Mouse (Mus musculus): ENCODE measurements around the gene 2010111I01Rik. TPM values are rescaled to one million over a fixed set of nuclear protein-coding genes. Genes with fewer than 3 reads are reported as not detected.
A peak's percentile ranks its signal among the peaks of the same experiment; 100 is the strongest.
"Not testable (repeated sequence)": the region's sequence is repeated elsewhere in the genome, so short reads cannot be mapped to it uniquely, and the experiment has no call there.

Gene 2010111I01Rik
- polyA plus RNA-seq, 1 experiment from 2014 or later, result 52.6 TPM

- Histone ChIP-seq H3K9me3 (no peaks in the 10 kb centered on the region), H3K4me3 (no peak overlapping the region), H3K4me1 (0 out of 2 replicates have a peak, but pooled peaks cover 5% of the 10 kb centered on the region), H3K36me3 (no peaks in the 10 kb centered on the region), H3K27me3 (ENCODE audit: insufficient read depth, poor library complexity, severe bottlenecking) (no peaks in the 10 kb centered on the region), H3K27ac (no peak overlapping the region)
- 66% methylated on average over 11 of the region's 11 CpGs for WGBS
- no peak for DNase-seq (ENCODE audit: low spot score)
These were observed 6.0 kb downstream of the 2010111I01Rik start for GRCm38 (mm10) chr13:62970515-62971269.

GRCm38 (mm10) chr13:62972403-62972802, 7.7 kb downstream of the 2010111I01Rik start:
- no peaks in the 10 kb centered on the region for H3K36me3 ChIP-seq
- no peak overlapping the region for H3K27ac ChIP-seq
- no peak overlapping the region for H3K4me3 ChIP-seq
- 0 out of 2 replicates have a peak, but pooled peaks cover 3% of the 10 kb centered on the region for H3K4me1 ChIP-seq
- DNase-seq (ENCODE audit: low spot score), result peak; percentile 52
- 81% methylated on average over 3 of the region's 3 CpGs for whole genome bisulfite sequencing
- H3K9me3 ChIP-seq, result no peaks in the 10 kb centered on the region
- H3K27me3 ChIP-seq (ENCODE audit: insufficient read depth, poor library complexity, severe bottlenecking), result no peaks in the 10 kb centered on the region

DNA sequence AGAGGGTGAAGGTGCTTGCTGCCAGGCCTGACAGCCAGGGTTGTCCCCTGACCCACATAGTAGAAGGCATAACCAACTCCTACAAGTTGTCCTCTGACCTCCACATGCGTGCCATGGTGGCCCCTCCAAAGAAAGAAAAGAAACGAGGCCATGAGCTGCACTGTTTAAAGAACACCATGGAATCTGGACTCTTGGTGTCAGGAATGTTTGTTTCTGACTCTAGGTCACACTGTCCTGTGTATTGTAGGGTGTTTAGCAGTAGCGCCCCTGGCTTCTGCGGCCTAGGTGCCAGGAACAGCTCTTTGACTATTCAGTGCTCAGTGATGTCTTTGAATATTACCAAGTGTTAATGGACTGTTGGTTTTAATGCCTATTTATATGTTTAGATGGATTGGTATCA, 8.4 kb downstream of the 2010111I01Rik start:
- peak; percentile 33 for DNase-seq (ENCODE audit: low spot score)
- 0 out of 2 replicates have a peak, but pooled peaks cover 6% of the 10 kb centered on the region for H3K4me1 ChIP-seq
- no peak overlapping the region for H3K27ac ChIP-seq
- no peak overlapping the region for H3K4me3 ChIP-seq
- no peaks in the 10 kb centered on the region for H3K27me3 ChIP-seq (ENCODE audit: insufficient read depth, poor library complexity, severe bottlenecking)
- H3K9me3 ChIP-seq, result no peaks in the 10 kb centered on the region
- H3K36me3 ChIP-seq, result no peaks in the 10 kb centered on the region
- WGBS, result 75% methylated on average over 4 of the region's 4 CpGs

DNA sequence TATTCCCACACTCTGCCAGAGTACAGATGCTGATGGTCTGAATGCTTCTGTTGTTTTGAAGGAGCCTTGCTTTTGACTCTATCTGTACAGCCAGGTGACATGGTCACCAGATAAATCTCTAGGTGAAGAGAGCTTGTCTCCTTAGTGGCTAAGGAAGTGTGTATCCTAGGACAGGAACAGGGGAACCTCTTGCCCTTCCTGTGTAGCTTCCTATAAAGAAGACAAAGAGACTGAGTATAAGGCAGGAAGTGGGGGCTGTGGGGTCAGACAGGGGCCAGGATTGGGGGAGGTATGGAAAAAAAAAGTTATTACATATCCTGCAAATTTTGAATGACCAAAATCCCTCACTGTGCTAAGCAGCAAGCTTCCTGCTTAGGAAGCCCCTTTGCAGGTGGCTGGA, 13.4 kb downstream of the 2010111I01Rik start:
- H3K9me3 ChIP-seq, result no peaks in the 10 kb centered on the region
- peak overlapping the region; percentile 36 for H3K27ac ChIP-seq
- no peaks in the 10 kb centered on the region for H3K27me3 ChIP-seq (ENCODE audit: insufficient read depth, poor library complexity, severe bottlenecking)
- no peaks in the 10 kb centered on the region for H3K36me3 ChIP-seq
- H3K4me3 ChIP-seq, result no peak overlapping the region
- DNase-seq (ENCODE audit: low spot score), result no peak
- 0 out of 2 replicates have a peak, but pooled peaks cover 8% of the 10 kb centered on the region for H3K4me1 ChIP-seq

DNA sequence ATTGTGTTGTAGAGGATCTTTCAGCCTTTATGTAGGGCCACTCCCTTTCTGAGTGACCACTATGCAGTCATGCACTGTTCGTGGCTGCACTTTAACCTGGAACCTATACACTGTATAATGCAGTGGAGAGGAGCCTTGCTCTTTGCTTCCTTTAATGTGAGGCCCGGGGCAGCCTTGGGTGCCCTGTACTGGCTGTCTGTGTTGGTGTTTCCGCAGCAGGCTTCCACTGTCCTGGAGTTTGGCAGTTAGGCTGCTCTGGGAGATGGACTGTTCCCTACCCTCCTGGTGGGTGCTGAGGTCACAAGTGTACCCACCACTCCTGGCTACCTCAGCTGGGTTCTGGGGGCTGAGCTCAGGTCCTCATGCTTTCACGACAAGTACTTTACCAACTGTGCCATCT, 14.1 kb downstream of the 2010111I01Rik start:
- 0 out of 2 replicates have a peak overlapping the region, but pooled peaks have one; percentile 3 for H3K27ac ChIP-seq
- WGBS, result 73% methylated on average over 4 of the region's 4 CpGs
- H3K9me3 ChIP-seq, result no peaks in the 10 kb centered on the region
- no peaks in the 10 kb centered on the region for H3K27me3 ChIP-seq (ENCODE audit: insufficient read depth, poor library complexity, severe bottlenecking)
- no peaks in the 10 kb centered on the region for H3K36me3 ChIP-seq
- 0 out of 2 replicates have a peak, but pooled peaks cover 5% of the 10 kb centered on the region for H3K4me1 ChIP-seq
- H3K4me3 ChIP-seq, result no peak overlapping the region
- DNase-seq (ENCODE audit: low spot score), result peak; percentile 72

- no peak for DNase-seq (ENCODE audit: low spot score)
- 79% methylated on average over 4 of the region's 4 CpGs for WGBS
- no peak overlapping the region for H3K4me3 ChIP-seq
- no peaks in the 10 kb centered on the region for H3K27me3 ChIP-seq (ENCODE audit: insufficient read depth, poor library complexity, severe bottlenecking)
- 0 out of 2 replicates have a peak, but pooled peaks cover 4% of the 10 kb centered on the region for H3K4me1 ChIP-seq
- no peaks in the 10 kb centered on the region for H3K36me3 ChIP-seq
- H3K27ac ChIP-seq, result 0 out of 2 replicates have a peak overlapping the region, but pooled peaks have one; percentile 3
- no peaks in the 10 kb centered on the region for H3K9me3 ChIP-seq
These were observed 14.5 kb downstream of the 2010111I01Rik start for GRCm38 (mm10) chr13:62979215-62979614.

DNA sequence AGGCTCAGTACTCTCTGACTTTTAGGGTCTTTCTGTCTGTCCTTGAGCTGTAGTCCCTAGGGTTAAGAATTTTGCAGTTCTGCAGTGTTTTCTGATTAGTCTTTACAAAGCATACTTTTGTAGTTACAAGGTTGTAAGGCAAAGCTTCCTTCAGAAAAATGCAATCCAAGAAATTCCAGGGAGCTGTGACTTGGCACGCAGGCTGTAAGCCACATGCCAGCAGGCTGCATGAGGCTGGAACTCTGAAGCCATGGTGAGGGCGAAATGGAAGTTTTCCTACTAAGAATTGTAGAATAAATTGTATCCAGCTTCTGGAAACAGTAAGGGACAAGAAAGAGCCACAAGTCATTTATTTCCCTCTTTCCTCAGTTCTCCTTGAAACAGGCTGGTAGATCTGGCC, 15.4 kb downstream of the 2010111I01Rik start:
- no peak for DNase-seq (ENCODE audit: low spot score)
- WGBS, result 86% methylated on average over 2 of the region's 2 CpGs
- Histone ChIP-seq H3K4me3 (no peak overlapping the region), H3K9me3 (no peaks in the 10 kb centered on the region), H3K27ac (no peak overlapping the region), H3K36me3 (no peaks in the 10 kb centered on the region), H3K4me1 (0 out of 2 replicates have a peak, but pooled peaks cover 4% of the 10 kb centered on the region), H3K27me3 (ENCODE audit: insufficient read depth, poor library complexity, severe bottlenecking) (no peaks in the 10 kb centered on the region)

DNA sequence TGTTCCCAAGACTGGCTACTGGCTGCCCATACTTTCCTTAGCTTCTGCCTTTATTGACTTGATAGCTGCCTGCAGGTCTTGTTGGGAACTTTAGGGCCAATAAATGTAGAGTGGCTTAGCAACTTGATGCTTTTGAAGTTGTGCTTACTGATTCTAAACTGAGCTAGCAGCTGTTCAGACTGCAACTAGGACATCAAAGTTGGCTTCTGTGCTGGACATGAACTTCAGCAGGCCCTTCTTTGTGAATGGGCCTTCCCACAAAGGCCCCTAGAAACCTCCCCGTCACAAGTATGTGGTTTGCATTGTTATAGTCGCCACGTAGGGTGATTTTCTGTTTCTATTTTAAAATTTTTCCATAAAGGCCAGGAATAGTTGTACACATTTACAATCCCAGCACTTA, 19.8 kb downstream of the 2010111I01Rik start:
- 85% methylated on average over 3 of the region's 3 CpGs for WGBS
- H3K9me3 ChIP-seq, result no peaks in the 10 kb centered on the region
- H3K36me3 ChIP-seq, result no peaks in the 10 kb centered on the region
- H3K27me3 ChIP-seq (ENCODE audit: insufficient read depth, poor library complexity, severe bottlenecking), result no peaks in the 10 kb centered on the region
- H3K4me1 ChIP-seq, result no peaks in the 10 kb centered on the region
- H3K4me3 ChIP-seq, result no peak overlapping the region
- H3K27ac ChIP-seq, result no peak overlapping the region
- no peak for DNase-seq (ENCODE audit: low spot score)

GRCm38 (mm10) chr13:62989891-62990490, 25.3 kb downstream of the 2010111I01Rik start:
- 79% methylated on average over 3 of the region's 3 CpGs for WGBS
- H3K9me3 ChIP-seq, result no peaks in the 10 kb centered on the region
- no peak overlapping the region for H3K27ac ChIP-seq
- H3K27me3 ChIP-seq (ENCODE audit: insufficient read depth, poor library complexity, severe bottlenecking), result no peaks in the 10 kb centered on the region
- no peaks in the 10 kb centered on the region for H3K36me3 ChIP-seq
- H3K4me3 ChIP-seq, result no peak overlapping the region
- DNase-seq (ENCODE audit: low spot score), result no peak
- no peaks in the 10 kb centered on the region for H3K4me1 ChIP-seq

GRCm38 (mm10) chr13:62993543-62994477, 29.1 kb downstream of the 2010111I01Rik start:
- Histone ChIP-seq H3K9me3 (no peaks in the 10 kb centered on the region), H3K4me3 (no peak overlapping the region), H3K4me1 (no peaks in the 10 kb centered on the region), H3K27me3 (ENCODE audit: insufficient read depth, poor library complexity, severe bottlenecking) (no peaks in the 10 kb centered on the region), H3K36me3 (no peaks in the 10 kb centered on the region), H3K27ac (no peak overlapping the region)
- DNase-seq (ENCODE audit: low spot score), result no peak
- 81% methylated on average over 5 of the region's 5 CpGs for WGBS

- no peaks in the 10 kb centered on the region for H3K4me1 ChIP-seq
- DNase-seq (ENCODE audit: low spot score), result no peak
- WGBS, result 94% methylated on average over 2 of the region's 2 CpGs
- no peaks in the 10 kb centered on the region for H3K27me3 ChIP-seq (ENCODE audit: insufficient read depth, poor library complexity, severe bottlenecking)
- H3K4me3 ChIP-seq, result no peak overlapping the region
- H3K36me3 ChIP-seq, result no peaks in the 10 kb centered on the region
- H3K9me3 ChIP-seq, result no peaks in the 10 kb centered on the region
- no peak overlapping the region for H3K27ac ChIP-seq
These were observed 32.1 kb downstream of the 2010111I01Rik start for GRCm38 (mm10) chr13:62996767-62997166.

- H3K4me1 ChIP-seq; H3K4me3 ChIP-seq; H3K27me3 ChIP-seq (ENCODE audit: insufficient read depth, poor library complexity, severe bottlenecking); H3K9me3 ChIP-seq; DNase-seq (ENCODE audit: low spot score); H3K36me3 ChIP-seq; H3K27ac ChIP-seq: not testable (repeated sequence)
- 78% methylated on average over 3 of the region's 3 CpGs for WGBS
These were observed 42.8 kb downstream of the 2010111I01Rik start for GRCm38 (mm10) chr13:63007491-63007890.
